Mouse (Mus musculus): ENCODE measurements around the gene Arhgap30. TPM values are rescaled to one million over a fixed set of nuclear protein-coding genes. Genes with fewer than 3 reads are reported as not detected.

Gene Arhgap30
- total RNA-seq, 2 experiments from 2014 or later, result 0.49 to 0.86 TPM

Other genes starting within 250 kb of the Arhgap30 start
- gene Sdhc, start 238.4 kb upstream of the Arhgap30 start, total RNA-seq (2021), result 100 to 1,000 TPM; 692 to 785 TPM
- gene Mpz, start 238.2 kb upstream of the Arhgap30 start, total RNA-seq (2021), result 100 to 1,000 TPM in 1 of 2 experiments, 10 to 100 TPM in 1; 99.1 to 120 TPM
- gene Pcp4l1, start 192.7 kb upstream of the Arhgap30 start, total RNA-seq (2021), result 10 to 100 TPM; 15.0 to 48.8 TPM
- not detected for gene Nr1i3, start 175.0 kb upstream of the Arhgap30 start, total RNA-seq (2021)
- 10 to 100 TPM; 52.0 to 52.5 TPM for gene Tomm40l, start 166.4 kb upstream of the Arhgap30 start, total RNA-seq (2021)
- gene Apoa2, start 163.9 kb upstream of the Arhgap30 start, total RNA-seq (2021), result not detected
- 1 to 10 TPM; 3.2 to 3.9 TPM for gene Fcer1g, start 154.6 kb upstream of the Arhgap30 start, total RNA-seq (2021)
- gene Adamts4, start 138.5 kb upstream of the Arhgap30 start, total RNA-seq (2021), result 1 to 10 TPM in 1 of 2 experiments, under 1 TPM in 1; 0.43 to 1.4 TPM
- 1,000 to 10,000 TPM in 1 of 2 experiments, 100 to 1,000 TPM in 1; 872 to 1,009 TPM for gene Ndufs2, start 137.6 kb upstream of the Arhgap30 start, total RNA-seq (2021)
- gene B4galt3, start 118.6 kb upstream of the Arhgap30 start, total RNA-seq (2021), result 1 to 10 TPM; 8.6 to 9.8 TPM
- gene Ppox, start 107.8 kb upstream of the Arhgap30 start, total RNA-seq (2021), result 10 to 100 TPM in 1 of 2 experiments, 1 to 10 TPM in 1; 9.4 to 11.6 TPM
- 10 to 100 TPM; 14.2 to 15.7 TPM for gene Usp21, start 101.0 kb upstream of the Arhgap30 start, total RNA-seq (2021)
- 10 to 100 TPM; 70.9 to 80.8 TPM for gene Ufc1, start 93.9 kb upstream of the Arhgap30 start, total RNA-seq (2021)
- gene Dedd, start 59.8 kb upstream of the Arhgap30 start, total RNA-seq (2021), result 10 to 100 TPM; 26.4 to 29.6 TPM
- gene Nit1, start 43.3 kb upstream of the Arhgap30 start, total RNA-seq (2021), result 10 to 100 TPM; 21.8 to 21.9 TPM
- 10 to 100 TPM; 85.5 to 89.0 TPM for gene Pfdn2, start 43.3 kb upstream of the Arhgap30 start, total RNA-seq (2021)
- not detected for gene Klhdc9, start 28.2 kb upstream of the Arhgap30 start, total RNA-seq (2021)
- not detected for gene Nectin4, start 18.9 kb upstream of the Arhgap30 start, total RNA-seq (2021)
- 10 to 100 TPM; 24.6 to 25.2 TPM for gene Usf1, start 22.4 kb downstream of the Arhgap30 start, total RNA-seq (2021)
- 1 to 10 TPM in 1 of 2 experiments, under 1 TPM in 1; 0.95 to 1.3 TPM for gene Tstd1, start 29.9 kb downstream of the Arhgap30 start, total RNA-seq (2021)
- 1 to 10 TPM; 6.2 to 6.9 TPM for gene F11r, start 48.6 kb downstream of the Arhgap30 start, total RNA-seq (2021)
- gene Alyref2, start 114.5 kb downstream of the Arhgap30 start, total RNA-seq (2021), result 1 to 10 TPM; 1.6 to 1.9 TPM
- gene Itln1, start 146.3 kb downstream of the Arhgap30 start, total RNA-seq (2021), result not detected
- not detected for gene Cd244a, start 170.2 kb downstream of the Arhgap30 start, total RNA-seq (2021)
- gene Ly9, start 218.5 kb downstream of the Arhgap30 start, total RNA-seq (2021), result under 1 TPM; 0.10 to 0.27 TPM